Mouse (Mus musculus): ENCODE measurements at regions not wholly inside any gene's neighbourhood (a gene's known extent, or its start where the extent isn't known, plus 50 kb on each side); places are given as distances from the start of the nearest gene placed in this dataset.
A peak's percentile ranks its signal among the peaks of the same experiment; 100 is the strongest.

GRCm38 (mm10) chr7:53321539-53321938 is 1306.0 kb upstream of the 1700015G11Rik start:
- DNase-seq: no peak

GRCm38 (mm10) chr7:53282016-53282415 is 1266.5 kb upstream of the 1700015G11Rik start:
- peak; percentile 1 to 2 for DNase-seq

Data from cerebellum, postnatal 10 days (tissue).